In the genomic region with DNA sequence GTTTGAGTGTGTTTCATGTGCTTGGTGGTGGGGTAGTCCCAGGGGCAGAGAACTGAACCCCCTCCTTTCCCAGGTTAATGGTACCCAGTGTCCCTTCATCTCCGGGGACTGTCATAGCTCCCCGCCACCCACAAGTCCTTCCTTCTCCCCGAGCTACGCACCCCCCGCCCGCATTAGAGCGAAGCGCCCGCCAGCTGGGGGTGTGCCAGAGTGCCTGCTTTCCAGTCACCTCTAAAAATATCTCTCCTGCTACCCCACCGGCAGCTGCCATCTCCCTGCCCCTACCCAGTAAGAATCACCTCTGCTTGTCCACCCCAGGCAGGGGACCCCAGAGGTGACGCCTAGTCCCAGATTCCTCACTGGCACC, we compare ENCODE assay signal across 8 mouse cellular contexts. TPM values are rescaled to one million over a fixed set of nuclear protein-coding genes. Genes with fewer than 3 reads are reported as not detected.
DNase-seq lines count a peak whose midpoint lies in the region; ATAC-seq and TF ChIP-seq lines count a peak whose summit lies in the region.

No protein-coding gene starts in this region.

- 0 out of 2 replicates have a peak, but pooled peaks have one; percentile 13 for ATAC-seq in intestine, embryonic 16.5 days
- ATAC-seq in liver, embryonic 13.5 days (ENCODE audit: low read depth) = no peak
- ATAC-seq in neural tube, embryonic 12.5 days (ENCODE audit: low FRiP score, low read depth) = 0 out of 2 replicates have a peak, but pooled peaks have one; percentile 30

- peak overlapping the region; percentile 99 for H3K4me2 ChIP-seq in intestine, embryonic 16.5 days (ENCODE audit: low read depth, low read length)
- H3K4me2 ChIP-seq in liver, embryonic 13.5 days = peak overlapping the region; percentile 98
- H3K4me2 ChIP-seq in neural tube, embryonic 12.5 days (replicated peaks) = peak overlapping the region; percentile 96

- WGBS in intestine, embryonic 16.5 days = 4% methylated on average over 11 of the region's 11 CpGs
- WGBS in liver, embryonic 13.5 days (ENCODE audit: insufficient replicate concordance) = 2% methylated on average over 11 of the region's 11 CpGs
- WGBS in neural tube, embryonic 12.5 days = under 1% methylated on average over 11 of the region's 11 CpGs

- H3K4me1 ChIP-seq in cortical plate, adult 2 months (ENCODE audit: control insufficient read depth, insufficient read depth, low read length) = no peaks in the 10 kb centered on the region
- no peaks in the 10 kb centered on the region for H3K4me1 ChIP-seq in intestine, embryonic 16.5 days (ENCODE audit: control insufficient read depth, insufficient read depth, low read length)
- peaks cover 82% of the 10 kb centered on the region for H3K4me1 ChIP-seq in liver, embryonic 13.5 days (replicated peaks)
- H3K4me1 ChIP-seq in neural tube, embryonic 12.5 days = peaks cover 7% of the 10 kb centered on the region

- DNase-seq in left cerebral cortex, adult 18-20 months (ENCODE audit: low spot score in 2 of 2) = peak; percentile 59 to 69
- DNase-seq in left cerebral cortex, adult 11 months (ENCODE audit: low spot score) = no peak
- peak; percentile 99 for DNase-seq in heart, adult 11 months
- no peak for DNase-seq in liver, embryonic 13.5 days
- DNase-seq in adipocyte (ENCODE audit: low spot score) = no peak

- no peak for TF ChIP-seq CTCF in cortical plate, adult 2 months (IDR thresholded peaks at IDR 0.05; ENCODE audit: extremely low read depth, insufficient read depth, low read length)

- peak overlapping the region; percentile 98 for H3K4me3 ChIP-seq in cortical plate, adult 2 months (ENCODE audit: insufficient read depth, low read length)
- H3K4me3 ChIP-seq in intestine, embryonic 16.5 days (ENCODE audit: low read length) = peak overlapping the region; percentile 68
- H3K4me3 ChIP-seq in liver, embryonic 13.5 days (replicated peaks) = peak overlapping the region; percentile 72
- H3K4me3 ChIP-seq in neural tube, embryonic 12.5 days = peak overlapping the region; percentile 70

- H3K9me3 ChIP-seq in intestine, embryonic 16.5 days (ENCODE audit: control insufficient read depth, low read length) = no peaks in the 10 kb centered on the region
- H3K9me3 ChIP-seq in liver, embryonic 13.5 days (replicated peaks) = no peaks in the 10 kb centered on the region
- no peaks in the 10 kb centered on the region for H3K9me3 ChIP-seq in neural tube, embryonic 12.5 days

- TF ChIP-seq POLR2A in cortical plate, adult 2 months (IDR thresholded peaks at IDR 0.05; ENCODE audit: extremely low read depth, insufficient read depth, low read length) = no peak

- peak overlapping the region; percentile 76; the same call in 1 of the 2 replicates for H3K27ac ChIP-seq in cortical plate, adult 2 months (ENCODE audit: insufficient read depth, low read length)
- H3K27ac ChIP-seq in intestine, embryonic 16.5 days (ENCODE audit: low read length) = no peak overlapping the region
- peak overlapping the region; percentile 78 for H3K27ac ChIP-seq in liver, embryonic 13.5 days
- H3K27ac ChIP-seq in neural tube, embryonic 12.5 days = no peak overlapping the region

- H3K36me3 ChIP-seq in intestine, embryonic 16.5 days (ENCODE audit: control insufficient read depth, insufficient read depth, low read length) = no peaks in the 10 kb centered on the region
- 0 out of 2 replicates have a peak, but pooled peaks cover 5% of the 10 kb centered on the region for H3K36me3 ChIP-seq in liver, embryonic 13.5 days
- no peaks in the 10 kb centered on the region for H3K36me3 ChIP-seq in neural tube, embryonic 12.5 days

- peak overlapping the region; percentile 75 for H3K9ac ChIP-seq in intestine, embryonic 16.5 days (ENCODE audit: low read depth, low read length)
- H3K9ac ChIP-seq in liver, embryonic 13.5 days = peak overlapping the region; percentile 86
- H3K9ac ChIP-seq in neural tube, embryonic 12.5 days = peak overlapping the region; percentile 69

- peaks cover 16% of the 10 kb centered on the region; the same call in 1 of the 2 replicates for H3K27me3 ChIP-seq in intestine, embryonic 16.5 days (replicated peaks; ENCODE audit: control insufficient read depth, insufficient read depth, low read length)
- peaks cover 42% of the 10 kb centered on the region for H3K27me3 ChIP-seq in liver, embryonic 13.5 days
- H3K27me3 ChIP-seq in neural tube, embryonic 12.5 days (replicated peaks) = peaks cover 68% of the 10 kb centered on the region

RNA-seq across cellular contexts. Expression of a gene that starts 0.6 kb away (rescaled TPM):
- 10 to 100 TPM; 65.2 to 87.4 TPM for total RNA-seq in left cerebral cortex, adult 18-20 months (2021)
- 72.8 and 74.3 TPM in 2 replicates for polyA plus RNA-seq in cortical plate, adult 2 months (2012; rRNA removed)
- polyA plus RNA-seq in intestine, embryonic 16.5 days (2015; fragmentation: Nextera tagmentation; extraction: Ambion mirVana) = 0.43 and 0.51 TPM in 2 replicates
- 5.2 and 6.2 TPM in 2 replicates for polyA plus RNA-seq in liver, embryonic 13.5 days (2015; fragmentation: Nextera tagmentation; extraction: Ambion mirVana)
- polyA plus RNA-seq in neural tube, embryonic 12.5 days (2016; fragmentation: Nextera tagmentation; extraction: Ambion mirVana) = not detected in 2 replicates

RNA-seq across cellular contexts. Expression of a gene that starts 12.2 kb away (rescaled TPM):
- 1 to 10 TPM; 2.8 to 4.5 TPM for total RNA-seq in left cerebral cortex, adult 18-20 months (2021)
- 9.4 and 11.0 TPM in 2 replicates for polyA plus RNA-seq in cortical plate, adult 2 months (2012; rRNA removed)
- 17.3 and 17.4 TPM in 2 replicates for polyA plus RNA-seq in intestine, embryonic 16.5 days (2015; fragmentation: Nextera tagmentation; extraction: Ambion mirVana)
- polyA plus RNA-seq in liver, embryonic 13.5 days (2015; fragmentation: Nextera tagmentation; extraction: Ambion mirVana) = 13.8 and 15.3 TPM in 2 replicates
- polyA plus RNA-seq in neural tube, embryonic 12.5 days (2016; fragmentation: Nextera tagmentation; extraction: Ambion mirVana) = 4.9 and 5.3 TPM in 2 replicates

RNA-seq across cellular contexts. Expression of a gene that starts 17.4 kb away (rescaled TPM):
- total RNA-seq in left cerebral cortex, adult 18-20 months (2021) = 1 to 10 TPM; 7.3 to 8.0 TPM
- polyA plus RNA-seq in cortical plate, adult 2 months (2012; rRNA removed) = 9.6 and 11.8 TPM in 2 replicates
- 8.7 and 10.3 TPM in 2 replicates for polyA plus RNA-seq in intestine, embryonic 16.5 days (2015; fragmentation: Nextera tagmentation; extraction: Ambion mirVana)
- polyA plus RNA-seq in liver, embryonic 13.5 days (2015; fragmentation: Nextera tagmentation; extraction: Ambion mirVana) = 5.8 and 6.3 TPM in 2 replicates
- 3.1 and 4.7 TPM in 2 replicates for polyA plus RNA-seq in neural tube, embryonic 12.5 days (2016; fragmentation: Nextera tagmentation; extraction: Ambion mirVana)

Comparison
In these comparisons a context has a peak if more than half of its experiments do, and no peak if none do; other contexts are left out.
1. DNase-seq: peak in left cerebral cortex, adult 18-20 months (2 of 2) and heart, adult 11 months (single experiment); none in left cerebral cortex, adult 11 months (single experiment), liver, embryonic 13.5 days (single experiment) and adipocyte (single experiment).
2. H3K27ac ChIP-seq: peak in cortical plate, adult 2 months (single experiment) and liver, embryonic 13.5 days (single experiment); none in intestine, embryonic 16.5 days (single experiment) and neural tube, embryonic 12.5 days (single experiment).
3. RNA of a gene that starts 0.6 kb away (polyA plus RNA-seq): 72.8 to 74.3 TPM in cortical plate, adult 2 months; 5.2 to 6.2 TPM in liver, embryonic 13.5 days, 0.43 to 0.51 TPM in intestine, embryonic 16.5 days and not detected in neural tube, embryonic 12.5 days; every median in the first group is over 10 times any median in the second.
4. Peak in every context shown above with its lines, with median percentiles within 50 percentile points of each other: H3K4me3 ChIP-seq, H3K4me2 ChIP-seq and H3K9ac ChIP-seq.